Mouse (Mus musculus) forebrain, embryonic 12.5 days (tissue): Measurements from ENCODE around the gene Evl. TPM values are rescaled to one million over a fixed set of nuclear protein-coding genes. Genes with fewer than 3 reads are reported as not detected.

Experiments
- ATAC-seq: fragments of 200-750 bp; cut with Nextera tagmentation; 2 replicates; pipeline ENCODE4 v1.8.0; 2017; ENCODE audit warnings: moderate TSS enrichment; ENCODE audit not compliant: low FRiP score
- H3K27ac ChIP-seq: fragments of 300-500 bp; sonication (generic); 2 replicates; pipeline ENCODE4 v1.5.1; 2016; ENCODE audit warnings: mild to moderate bottlenecking
- H3K27me3 ChIP-seq: fragments of 300-500 bp; sonication (generic); 2 replicates; pipeline ENCODE4 v1.6.1; 2016; ENCODE audit warnings: mild to moderate bottlenecking
- H3K36me3 ChIP-seq: fragments of 300-500 bp; sonication (generic); replicated peaks from 2 replicates; pipeline ENCODE4 v1.6.1; 2016; ENCODE audit warnings: mild to moderate bottlenecking
- H3K4me1 ChIP-seq: fragments of 300-500 bp; sonication (generic); 2 replicates; pipeline ENCODE4 v1.6.1; 2016
- H3K4me2 ChIP-seq: fragments of 300-500 bp; sonication (generic); 2 replicates; pipeline ENCODE4 v1.6.1; 2016; ENCODE audit warnings: mild to moderate bottlenecking, moderate library complexity
- H3K4me3 ChIP-seq: fragments of 300-500 bp; sonication (generic); replicated peaks from 2 replicates; pipeline ENCODE4 v1.5.1; 2016; ENCODE audit warnings: mild to moderate bottlenecking
- H3K9ac ChIP-seq: fragments of 300-500 bp; sonication (generic); 2 replicates; pipeline ENCODE4 v1.6.1; 2016; ENCODE audit warnings: mild to moderate bottlenecking
- H3K9me3 ChIP-seq: fragments of 300-500 bp; sonication (generic); 2 replicates; pipeline ENCODE4 v1.6.1; 2016
- WGBS: fragments of 180-500 bp; shearing (Covaris S2); methylation state at CpG from one replicate; pipeline ENCODE4 v1.1.7; 2016; 5-methylcytosine and 5-hydroxymethylcytosine counted together
- polyA plus RNA-seq: library from polyadenylated mRNA; unstranded; fragments of >200 nt; fragmentation: Nextera tagmentation; extraction: Ambion mirVana; gene quantifications from 2 replicates; pipeline ENCODE4 v1.2.1, GENCODE M21; 2016

The Evl gene
- polyA plus RNA-seq, 1 experiment from 2014 or later = 124 TPM

- Histone ChIP-seq H3K27ac (0 out of 2 replicates have a peak overlapping the region, but pooled peaks have one; percentile 22), H3K4me3 (no peak overlapping the region), H3K9ac (no peak overlapping the region), H3K4me1 (peaks cover 38% of the 10 kb centered on the region), H3K9me3 (no peaks in the 10 kb centered on the region), H3K36me3 (no peaks in the 10 kb centered on the region; the same call in 1 of the 2 replicates), H3K27me3 (no peaks in the 10 kb centered on the region), H3K4me2 (no peak overlapping the region)
- ATAC-seq = no peak
- WGBS = 76% methylated on average over 4 of the region's 4 CpGs
These were observed 46.3 kb downstream of the Evl start for GRCm38 (mm10) chr12:108600864-108601263.

GRCm38 (mm10) chr12:108601326-108601725 lies 46.8 kb downstream of the Evl start:
- 42% methylated on average over 8 of the region's 8 CpGs for WGBS
- Histone ChIP-seq H3K4me3 (no peak overlapping the region), H3K4me2 (no peak overlapping the region), H3K9ac (no peak overlapping the region), H3K4me1 (peaks cover 43% of the 10 kb centered on the region), H3K27me3 (no peaks in the 10 kb centered on the region), H3K27ac (0 out of 2 replicates have a peak overlapping the region, but pooled peaks have one; percentile 22), H3K9me3 (no peaks in the 10 kb centered on the region), H3K36me3 (no peaks in the 10 kb centered on the region; the same call in 1 of the 2 replicates)
- ATAC-seq = 0 out of 2 replicates have a peak, but pooled peaks have one; percentile 19

- Histone ChIP-seq H3K4me2 (no peak overlapping the region), H3K4me1 (peaks cover 50% of the 10 kb centered on the region), H3K27me3 (no peaks in the 10 kb centered on the region), H3K9me3 (no peaks in the 10 kb centered on the region), H3K9ac (no peak overlapping the region), H3K27ac (peak overlapping the region; percentile 53; the same call in 1 of the 2 replicates), H3K36me3 (no peaks in the 10 kb centered on the region), H3K4me3 (no peak overlapping the region)
- no peak for ATAC-seq
These were observed 50.0 kb downstream of the Evl start for GRCm38 (mm10) chr12:108604546-108604945.

GRCm38 (mm10) chr12:108605521-108606281 lies 51.2 kb downstream of the Evl start:
- Histone ChIP-seq H3K9ac (peak overlapping the region; percentile 48; the same call in 1 of the 2 replicates), H3K36me3 (no peaks in the 10 kb centered on the region), H3K4me3 (peak overlapping the region; percentile 11), H3K27ac (peak overlapping the region; percentile 86), H3K4me1 (peaks cover 46% of the 10 kb centered on the region), H3K9me3 (no peaks in the 10 kb centered on the region), H3K27me3 (no peaks in the 10 kb centered on the region), H3K4me2 (peak overlapping the region; percentile 48)
- ATAC-seq = peak; percentile 81
- WGBS = 15% methylated on average over 12 of the region's 12 CpGs

GRCm38 (mm10) chr12:108606321-108606720 lies 51.8 kb downstream of the Evl start:
- Histone ChIP-seq H3K4me1 (peaks cover 39% of the 10 kb centered on the region), H3K27me3 (no peaks in the 10 kb centered on the region), H3K4me2 (peak overlapping the region; percentile 48), H3K9me3 (no peaks in the 10 kb centered on the region), H3K27ac (peak overlapping the region; percentile 86), H3K9ac (peak overlapping the region; percentile 48; the same call in 1 of the 2 replicates), H3K4me3 (peak overlapping the region; percentile 11), H3K36me3 (peaks cover 5% of the 10 kb centered on the region; the same call in 1 of the 2 replicates)
- no peak; the same call in 1 of the 2 replicates for ATAC-seq
- 30% methylated on average over 7 of the region's 7 CpGs for WGBS

GRCm38 (mm10) chr12:108609446-108609845 lies 54.9 kb downstream of the Evl start:
- Histone ChIP-seq H3K27ac (no peak overlapping the region), H3K9ac (no peak overlapping the region), H3K27me3 (no peaks in the 10 kb centered on the region), H3K9me3 (no peaks in the 10 kb centered on the region), H3K4me3 (no peak overlapping the region), H3K4me1 (peaks cover 24% of the 10 kb centered on the region), H3K36me3 (peaks cover 7% of the 10 kb centered on the region; the same call in 1 of the 2 replicates), H3K4me2 (no peak overlapping the region)
- 91% methylated on average over 3 of the region's 3 CpGs for WGBS
- ATAC-seq = no peak

GRCm38 (mm10) chr12:108610255-108610654 lies 55.7 kb downstream of the Evl start:
- Histone ChIP-seq H3K4me3 (no peak overlapping the region), H3K9ac (no peak overlapping the region), H3K27me3 (no peaks in the 10 kb centered on the region), H3K4me2 (no peak overlapping the region), H3K36me3 (peaks cover 7% of the 10 kb centered on the region; the same call in 1 of the 2 replicates), H3K9me3 (no peaks in the 10 kb centered on the region), H3K4me1 (peaks cover 17% of the 10 kb centered on the region), H3K27ac (no peak overlapping the region)
- ATAC-seq = no peak
- 90% methylated on average over 4 of the region's 4 CpGs for WGBS

GRCm38 (mm10) chr12:108613081-108613480 lies 58.6 kb downstream of the Evl start:
- Histone ChIP-seq H3K27me3 (no peaks in the 10 kb centered on the region), H3K9me3 (no peaks in the 10 kb centered on the region), H3K4me1 (peaks cover 4% of the 10 kb centered on the region; the same call in 1 of the 2 replicates), H3K36me3 (peaks cover 7% of the 10 kb centered on the region; the same call in 1 of the 2 replicates), H3K9ac (no peak overlapping the region), H3K4me3 (no peak overlapping the region), H3K4me2 (no peak overlapping the region), H3K27ac (no peak overlapping the region)
- WGBS = 52% methylated on average over 3 of the region's 3 CpGs
- no peak for ATAC-seq

- 83% methylated on average over 7 of the region's 7 CpGs for WGBS
- Histone ChIP-seq H3K4me2 (no peak overlapping the region), H3K27ac (no peak overlapping the region), H3K4me1 (peaks cover 4% of the 10 kb centered on the region; the same call in 1 of the 2 replicates), H3K4me3 (no peak overlapping the region), H3K36me3 (no peaks in the 10 kb centered on the region), H3K9ac (no peak overlapping the region), H3K27me3 (no peaks in the 10 kb centered on the region), H3K9me3 (no peaks in the 10 kb centered on the region)
- no peak for ATAC-seq
These were observed 63.0 kb downstream of the Evl start for GRCm38 (mm10) chr12:108617511-108617910.

- WGBS = 97% methylated on average over 7 of the region's 7 CpGs
- no peak for ATAC-seq
- Histone ChIP-seq H3K27me3 (no peaks in the 10 kb centered on the region), H3K4me2 (no peak overlapping the region), H3K4me1 (peaks cover 4% of the 10 kb centered on the region; the same call in 1 of the 2 replicates), H3K27ac (no peak overlapping the region), H3K36me3 (no peaks in the 10 kb centered on the region), H3K9ac (no peak overlapping the region), H3K9me3 (no peaks in the 10 kb centered on the region), H3K4me3 (no peak overlapping the region)
These were observed 65.4 kb downstream of the Evl start for GRCm38 (mm10) chr12:108619853-108620416.

GRCm38 (mm10) chr12:108622406-108622805 lies 67.9 kb downstream of the Evl start:
- ATAC-seq = no peak
- WGBS = 91% methylated on average over 5 of the region's 5 CpGs
- Histone ChIP-seq H3K4me1 (peaks cover 15% of the 10 kb centered on the region), H3K27ac (no peak overlapping the region), H3K9me3 (no peaks in the 10 kb centered on the region), H3K9ac (no peak overlapping the region), H3K36me3 (no peaks in the 10 kb centered on the region), H3K27me3 (no peaks in the 10 kb centered on the region), H3K4me2 (no peak overlapping the region), H3K4me3 (no peak overlapping the region)

- Histone ChIP-seq H3K9me3 (no peaks in the 10 kb centered on the region), H3K27ac (no peak overlapping the region), H3K27me3 (no peaks in the 10 kb centered on the region), H3K4me1 (peaks cover 11% of the 10 kb centered on the region; the same call in 1 of the 2 replicates), H3K36me3 (peaks cover 5% of the 10 kb centered on the region; the same call in 1 of the 2 replicates), H3K4me3 (no peak overlapping the region), H3K4me2 (no peak overlapping the region), H3K9ac (no peak overlapping the region)
- no peak for ATAC-seq
- 94% methylated on average over 1 of the region's 1 CpGs for WGBS
These were observed 75.0 kb downstream of the Evl start for GRCm38 (mm10) chr12:108629556-108629955.
